Mouse (Mus musculus): Measurements from ENCODE around the gene Avil.

Gene Avil

DNA sequence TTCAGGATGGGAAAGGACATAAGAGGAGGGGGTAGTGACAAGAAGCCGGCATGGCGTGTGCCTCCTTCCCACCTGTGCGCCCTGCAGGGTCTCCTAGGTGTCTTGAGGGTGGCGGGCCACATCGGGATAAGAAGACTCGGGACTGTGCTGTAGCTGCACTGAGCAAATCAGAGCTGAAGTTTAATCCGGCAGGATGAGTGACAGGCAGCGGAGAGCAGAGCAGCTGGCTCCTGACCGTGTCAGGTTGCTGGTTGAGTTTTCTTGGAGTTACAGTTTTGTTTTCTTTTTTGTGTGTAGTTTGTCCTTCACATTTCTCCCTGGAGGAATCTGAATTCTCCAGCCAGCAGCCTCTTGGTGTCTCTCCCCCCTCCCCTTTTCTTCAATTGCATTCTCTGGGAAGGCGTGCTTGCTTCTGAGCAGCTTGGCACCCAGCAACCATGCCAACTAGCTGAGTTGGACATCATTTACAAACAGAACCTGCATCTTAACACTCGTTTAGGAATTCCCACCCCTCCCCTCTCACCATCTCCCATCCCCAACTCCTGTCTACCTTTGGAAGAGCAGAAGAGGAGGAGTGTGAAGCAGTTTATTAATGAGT lies 19.5 kb upstream of the Avil start:
- DNase-seq (ENCODE audit: low spot score), result no peak

DNA sequence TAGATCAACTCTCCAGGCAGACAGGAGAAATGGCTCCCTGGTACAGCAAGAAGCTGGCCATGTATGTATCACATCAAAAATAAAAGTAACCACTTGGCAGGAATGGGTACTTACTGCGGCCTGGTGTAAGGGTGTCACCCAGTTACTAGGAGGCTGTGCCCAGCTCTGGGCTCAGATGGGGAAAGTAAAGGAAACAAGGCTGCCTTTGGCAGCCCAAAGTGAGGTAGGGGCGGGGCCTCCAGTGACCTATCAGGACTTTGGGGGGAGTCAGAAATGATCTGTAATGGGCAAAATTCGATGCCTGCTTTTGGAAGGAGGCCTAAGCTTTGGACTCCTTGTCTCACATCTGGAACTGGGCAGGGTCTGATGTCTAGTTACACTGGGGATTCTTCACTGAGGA lies 18.8 kb upstream of the Avil start:
- no peak for DNase-seq (ENCODE audit: low spot score)

DNA sequence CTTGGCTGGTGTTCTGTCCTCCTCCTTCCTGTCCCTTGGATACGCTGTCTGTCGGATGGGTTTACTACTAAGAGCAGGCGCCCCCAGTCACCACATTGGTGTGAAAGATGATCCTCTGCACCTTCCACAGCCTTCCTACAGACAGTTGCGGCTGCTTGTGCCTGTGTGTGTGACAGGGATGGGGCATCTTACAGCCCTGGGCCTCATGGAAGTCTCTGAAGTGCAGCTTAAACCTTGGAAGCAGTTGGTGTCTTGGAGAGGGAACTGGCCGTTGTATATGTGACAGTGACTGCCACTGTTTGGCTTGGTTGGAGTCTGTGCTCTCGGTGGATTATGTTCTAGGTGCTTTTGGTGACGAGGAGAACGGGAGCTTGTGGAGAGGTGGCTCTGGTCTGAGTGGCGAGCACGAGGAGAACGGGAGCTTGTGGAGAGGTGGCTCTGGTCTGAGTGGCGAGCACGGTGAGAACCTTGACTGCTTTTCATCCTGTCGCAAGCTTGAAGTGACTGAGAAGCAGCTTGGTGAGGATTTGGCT lies 17.2 kb upstream of the Avil start:
- no peak for DNase-seq (ENCODE audit: low spot score)

- no peak for DNase-seq (ENCODE audit: low spot score)
These were observed 16.1 kb upstream of the Avil start for GRCm38 (mm10) chr10:126984189-126985004.

- no peak for DNase-seq (ENCODE audit: low spot score)
These were observed 15.4 kb upstream of the Avil start for GRCm38 (mm10) chr10:126985127-126985526.

DNA sequence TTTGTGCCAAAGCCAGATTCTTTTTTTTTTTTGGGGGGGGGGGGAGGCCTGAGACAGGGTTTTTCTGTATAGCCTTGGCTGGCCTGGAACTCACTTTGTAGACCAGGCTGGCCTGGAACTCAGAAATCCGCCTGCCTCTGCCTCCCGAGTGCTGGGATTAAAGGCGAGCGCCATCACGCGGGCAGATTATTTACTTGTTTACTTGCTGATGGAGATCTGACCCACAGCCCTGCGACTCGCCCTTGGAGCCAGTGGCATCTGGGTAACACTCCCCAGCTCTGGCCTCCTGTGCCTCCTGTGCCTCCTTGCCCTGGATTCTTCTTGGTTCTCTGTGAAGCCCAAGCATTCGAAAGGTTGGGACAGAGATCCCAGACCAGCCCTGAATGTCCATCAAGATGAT lies 14.9 kb upstream of the Avil start:
- DNase-seq (ENCODE audit: low spot score), result no peak

GRCm38 (mm10) chr10:126986541-126986961 lies 14.0 kb upstream of the Avil start:
- DNase-seq (ENCODE audit: low spot score), result peak; percentile 71

DNA sequence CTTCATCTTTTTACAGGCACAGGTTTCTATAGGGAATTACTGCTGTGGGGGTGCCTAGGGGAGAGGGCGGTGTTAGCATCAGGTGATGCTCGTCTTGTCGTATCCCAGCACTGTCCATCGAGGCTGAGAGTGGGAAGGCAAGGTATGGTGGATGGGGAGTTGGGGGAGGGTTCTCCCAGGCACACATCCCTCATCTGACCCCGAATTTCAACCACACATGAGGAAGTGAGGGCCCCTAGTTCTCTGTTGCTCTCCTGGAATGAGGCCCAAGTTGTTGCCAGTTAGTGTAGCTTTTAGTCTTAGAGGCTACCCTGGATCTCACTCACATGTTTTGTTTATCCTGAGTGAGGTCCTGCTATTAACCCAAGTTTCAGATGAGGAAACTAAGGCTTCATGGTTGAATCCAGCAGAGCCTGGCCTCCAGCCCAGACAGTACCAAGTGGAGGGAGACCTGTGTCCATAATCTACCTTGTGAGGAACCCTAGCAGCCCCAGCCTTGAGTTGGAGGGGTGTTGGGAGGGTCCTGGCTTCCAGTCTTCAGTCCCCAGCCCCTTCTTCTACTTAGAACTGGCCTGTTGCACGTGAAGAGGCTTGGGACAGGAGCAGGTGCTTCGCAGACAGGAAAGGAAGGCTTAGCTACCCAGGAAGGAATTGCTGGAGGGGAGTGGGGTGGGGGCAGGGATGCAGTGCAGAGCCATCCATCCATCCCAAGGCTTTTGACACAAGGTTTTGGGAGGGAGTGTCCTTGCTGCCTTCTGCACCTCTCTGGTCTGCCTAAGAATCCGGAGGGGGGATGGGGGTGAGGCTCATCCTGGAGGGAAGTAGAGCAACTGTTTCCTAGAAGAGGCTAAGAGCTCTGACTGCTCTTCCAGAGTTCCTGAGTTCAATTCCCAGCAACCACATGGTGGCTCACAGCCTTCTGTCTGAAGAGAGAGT lies 13.1 kb upstream of the Avil start:
- DNase-seq (ENCODE audit: low spot score), result no peak

- no peak for DNase-seq (ENCODE audit: low spot score)
These were observed 11.9 kb upstream of the Avil start for GRCm38 (mm10) chr10:126988513-126989165.

DNA sequence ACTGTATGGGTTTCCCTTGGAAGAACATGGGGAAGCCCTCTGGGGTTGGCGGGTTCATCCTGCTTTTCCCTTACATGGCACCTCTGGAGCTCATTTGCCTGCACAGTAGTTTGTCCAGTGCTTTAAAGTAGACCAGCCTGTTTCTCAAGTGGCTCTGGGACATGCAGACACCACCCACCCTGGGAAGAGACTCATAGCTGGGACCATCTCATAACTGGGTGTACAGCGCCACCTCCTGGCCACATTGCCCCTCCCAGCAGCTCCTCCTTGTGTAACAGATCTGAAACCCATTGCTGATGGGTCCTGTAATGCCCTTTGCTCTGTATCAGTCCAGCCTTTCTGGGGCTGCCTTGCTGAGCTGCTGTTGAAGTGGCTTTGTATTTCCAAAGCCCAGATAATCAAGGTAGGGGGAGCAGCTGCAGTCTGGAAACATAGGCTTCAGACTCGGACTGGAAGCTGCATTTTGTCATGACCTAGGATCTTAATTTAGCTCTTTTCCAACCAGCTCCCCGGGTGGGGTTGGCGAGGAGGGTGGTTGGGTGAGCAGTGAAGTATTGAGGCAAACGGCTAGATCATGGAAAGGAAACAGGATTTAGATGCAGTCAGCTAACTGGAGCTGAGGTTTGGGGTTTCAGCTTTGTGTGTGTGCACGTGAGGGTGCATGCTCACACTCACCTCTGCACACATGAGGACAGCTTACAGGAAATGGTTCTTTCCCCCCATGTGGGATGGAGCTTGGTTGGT lies 10.0 kb upstream of the Avil start:
- peak; percentile 61 for DNase-seq (ENCODE audit: low spot score)

DNA sequence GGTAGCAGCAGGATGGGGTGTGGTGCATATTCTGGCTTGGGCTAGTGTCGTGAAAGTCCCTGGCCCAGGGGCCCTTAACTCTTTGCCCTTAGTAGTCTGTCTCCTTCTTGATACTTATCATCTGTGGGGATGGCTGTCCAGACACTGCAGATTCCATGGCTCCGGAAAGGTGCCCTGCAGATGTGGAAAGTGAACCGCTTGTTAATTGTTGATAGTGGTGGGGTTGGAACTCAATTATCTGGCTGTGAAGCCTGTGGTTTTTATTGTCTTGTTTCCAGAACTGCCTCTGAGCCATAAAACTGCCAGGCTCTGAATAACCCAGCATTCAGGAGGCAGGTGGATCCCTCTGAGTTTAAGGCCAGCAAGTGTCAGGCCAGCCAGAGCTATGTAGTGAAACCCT lies 8.8 kb upstream of the Avil start:
- no peak for DNase-seq (ENCODE audit: low spot score)

DNA sequence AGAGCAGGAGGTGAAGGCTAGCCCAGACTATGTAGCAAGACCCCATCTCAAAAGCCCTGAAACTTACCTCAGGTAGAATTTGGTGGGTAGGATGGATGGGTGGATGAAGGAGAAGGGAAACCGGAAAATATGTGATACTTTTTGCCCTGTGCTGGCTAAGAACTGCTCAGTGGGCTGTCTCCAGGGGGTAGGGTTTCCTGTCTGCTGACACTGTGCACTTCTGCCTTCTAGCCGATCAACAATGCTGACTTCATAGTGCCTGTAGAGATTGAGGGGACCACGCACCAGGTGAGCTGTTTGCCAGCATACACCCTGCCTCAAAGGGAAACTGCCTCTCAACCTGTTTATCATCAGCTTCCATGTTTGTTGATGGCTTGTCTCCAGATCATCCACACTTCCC lies 6.9 kb upstream of the Avil start:
- DNase-seq (ENCODE audit: low spot score), result no peak

GRCm38 (mm10) chr10:126997340-126998113 lies 3.0 kb upstream of the Avil start:
- DNase-seq (ENCODE audit: low spot score), result no peak

- DNase-seq (ENCODE audit: low spot score), result no peak
These were observed 788 bp downstream of the Avil start for GRCm38 (mm10) chr10:127001297-127001696.

DNA sequence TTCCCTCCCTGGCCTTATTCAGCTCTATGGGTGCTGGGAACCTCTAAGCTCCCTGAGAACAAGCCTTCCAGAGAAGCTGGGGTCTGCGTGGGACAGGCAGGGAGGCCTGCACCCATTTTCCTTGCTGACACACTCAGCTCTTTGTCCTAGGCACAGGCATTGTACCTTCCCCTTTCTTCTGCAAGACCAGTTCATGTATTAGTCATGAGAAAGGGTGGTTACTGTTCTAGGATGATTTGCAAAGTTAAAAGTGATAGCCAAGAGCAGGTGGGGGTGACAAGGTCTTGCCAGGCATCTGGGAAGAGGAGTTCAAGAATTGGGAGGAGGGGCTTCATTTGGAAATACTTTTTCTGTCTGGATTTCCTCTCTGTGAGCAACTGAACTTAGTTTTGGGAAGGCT lies 1.5 kb downstream of the Avil start:
- no peak for DNase-seq (ENCODE audit: low spot score)

DNA sequence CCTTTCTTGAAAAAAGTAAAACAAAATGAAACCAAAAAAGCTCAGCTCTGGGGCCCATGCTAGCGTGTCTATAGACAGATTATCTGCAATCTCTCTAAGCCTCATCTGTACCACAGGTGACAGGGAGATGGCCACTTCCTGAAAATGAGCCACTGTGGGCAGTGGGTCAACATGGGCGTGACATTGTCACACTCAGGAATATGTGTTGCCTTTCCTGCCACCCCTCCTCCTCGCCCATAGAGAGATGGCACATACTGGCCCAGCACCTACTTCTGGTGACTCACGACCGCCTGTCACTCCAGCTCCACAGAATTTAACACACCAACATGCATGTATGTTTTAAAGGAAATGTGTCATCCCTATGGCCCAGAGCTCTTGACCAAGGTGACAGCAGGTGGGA lies 2.3 kb downstream of the Avil start:
- no peak for DNase-seq (ENCODE audit: low spot score)

- DNase-seq (ENCODE audit: low spot score), result no peak
These were observed 2.8 kb downstream of the Avil start for GRCm38 (mm10) chr10:127003334-127003733.

DNA sequence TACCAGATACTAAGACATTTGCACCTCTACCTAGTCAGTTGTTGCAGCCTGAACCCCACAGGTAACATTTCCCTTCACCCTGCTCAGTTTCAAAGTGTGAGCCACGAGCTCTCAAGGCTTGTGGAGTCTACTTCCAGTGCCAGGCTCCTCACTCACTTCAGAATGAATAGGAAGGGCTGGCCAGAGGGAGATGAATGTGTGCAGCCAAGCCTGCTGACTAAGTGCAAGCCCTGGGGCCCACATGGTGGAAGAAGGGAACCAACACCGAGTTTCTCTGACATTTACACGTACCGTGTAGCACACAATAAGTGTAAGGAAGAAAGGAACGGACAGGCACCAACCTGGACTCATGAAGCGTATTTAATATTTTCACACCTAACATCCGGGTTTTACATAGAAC lies 3.3 kb downstream of the Avil start:
- no peak for DNase-seq (ENCODE audit: low spot score)

DNA sequence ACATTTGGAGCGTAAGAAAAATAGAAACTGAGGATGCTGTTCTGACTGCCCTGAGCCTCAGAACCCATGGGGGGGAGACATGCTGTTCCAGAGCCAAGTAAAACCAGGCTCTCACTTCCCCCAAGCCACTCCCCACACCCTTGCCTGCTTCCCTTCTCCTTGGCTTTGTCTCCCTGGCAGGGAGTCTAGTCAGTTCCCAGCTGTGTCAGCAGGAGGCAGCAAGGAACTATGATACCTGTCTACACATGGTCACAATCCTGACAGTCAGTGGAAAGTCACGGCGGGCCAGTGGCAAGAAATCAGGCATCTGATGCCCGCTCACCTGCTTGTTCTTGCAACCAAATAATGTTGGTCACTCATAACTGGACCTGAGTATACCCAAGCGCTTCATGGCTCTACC lies 16.0 kb downstream of the Avil start:
- no peak for DNase-seq (ENCODE audit: low spot score)

DNA sequence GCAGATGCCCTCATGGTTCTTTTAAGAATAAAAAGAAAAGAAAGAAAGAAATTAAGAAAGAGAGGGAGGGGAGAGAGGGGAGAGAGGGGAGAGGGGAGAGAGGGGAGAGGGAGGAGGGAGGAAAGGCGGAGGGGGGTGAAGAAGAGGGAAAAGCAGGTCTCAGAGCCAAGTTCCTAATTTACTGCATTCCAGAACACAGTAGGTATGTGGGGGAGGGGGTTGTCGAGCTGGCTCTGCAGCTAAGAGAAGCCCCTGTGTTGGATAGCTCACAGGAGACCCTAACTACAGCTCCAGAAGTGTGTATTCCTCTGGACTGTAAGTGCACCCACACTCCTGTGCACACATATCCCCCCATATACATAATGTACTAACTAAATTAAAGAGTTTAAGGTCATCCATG lies 16.6 kb downstream of the Avil start:
- no peak for DNase-seq (ENCODE audit: low spot score)

Measured in ovary, postnatal 10 days (tissue).